Mouse (Mus musculus): ENCODE measurements around the gene Cacna1f. TPM values are rescaled to one million over a fixed set of nuclear protein-coding genes. Genes with fewer than 3 reads are reported as not detected.

The Cacna1f gene
- total and polyA plus RNA-seq, 3 experiments = 0.21 TPM; not detected in 2

DNA sequence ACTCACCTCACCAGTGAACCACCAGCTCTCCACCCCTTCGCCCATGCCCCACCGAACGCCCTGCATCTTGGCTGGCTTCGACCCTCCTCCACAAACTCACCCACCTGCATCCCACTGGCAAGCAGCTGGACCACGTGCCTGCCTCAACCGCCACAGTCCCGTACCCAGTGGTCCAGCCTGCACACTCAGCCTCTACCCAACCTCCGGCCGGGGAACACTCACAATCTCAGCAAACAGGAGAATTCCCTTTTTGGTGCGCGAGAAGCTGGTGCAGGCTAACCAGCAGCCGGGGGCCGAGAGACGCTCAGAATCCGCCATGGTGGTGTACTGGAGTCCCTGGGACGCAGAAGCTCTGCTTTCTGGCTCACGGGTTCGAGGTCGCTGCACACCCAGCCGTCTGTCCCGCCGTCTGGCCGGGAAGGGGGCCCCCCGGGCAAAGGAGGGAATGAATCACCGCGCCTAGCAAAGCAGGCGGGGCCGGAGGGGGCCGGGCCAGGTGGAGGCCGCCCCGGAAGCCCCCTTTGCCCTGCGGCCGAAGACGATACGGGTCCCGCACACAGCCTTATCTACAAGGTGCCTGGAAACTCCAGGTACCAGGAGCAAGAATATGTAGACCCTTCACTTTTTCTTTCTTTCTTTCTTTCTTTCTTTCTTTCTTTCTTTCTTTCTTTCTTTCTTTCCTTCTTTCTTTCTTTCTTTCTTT, 64.2 kb downstream of the Cacna1f start, which contains the start of gene Plp2 (continued):
- peak; percentile 33; the same call in 1 of the 2 replicates for TF ChIP-seq EP300 (IDR thresholded peaks at IDR 0.05; ENCODE audit: low read length)
- TF ChIP-seq MYC (IDR thresholded peaks at IDR 0.05; ENCODE audit: low read depth, low read length) = no peak
- TF ChIP-seq GABPA (IDR thresholded peaks at IDR 0.05; ENCODE audit: insufficient replicate concordance, low read depth, low read length) = no peak
- peak; percentile 69; the same call in 1 of the 2 replicates for TF ChIP-seq TBP (conservative IDR thresholded peaks at IDR 0.05; ENCODE audit: low read depth, low read length)
- no peak for TF ChIP-seq E2F4 (IDR thresholded peaks at IDR 0.05; ENCODE audit: insufficient replicate concordance, low read depth, low read length)
- no peak for TF ChIP-seq UBTF (IDR thresholded peaks at IDR 0.05; ENCODE audit: low read depth, low read length)
- TF ChIP-seq NRF1 (IDR thresholded peaks at IDR 0.05; ENCODE audit: low read depth, low read length) = no peak
- no peak for TF ChIP-seq SIN3A (IDR thresholded peaks at IDR 0.05; ENCODE audit: low read length)
- TF ChIP-seq ZC3H11A (IDR thresholded peaks at IDR 0.05; ENCODE audit: low read depth, low read length) = no peak
- TF ChIP-seq NELFE (IDR thresholded peaks at IDR 0.05; ENCODE audit: low read depth, low read length) = peak; percentile 71
- TF ChIP-seq JUND (conservative IDR thresholded peaks at IDR 0.05; ENCODE audit: low read depth, low read length) = no peak
- TF ChIP-seq ETS1 (conservative IDR thresholded peaks at IDR 0.05; ENCODE audit: low read depth, low read length) = peak; percentile 57

DNA sequence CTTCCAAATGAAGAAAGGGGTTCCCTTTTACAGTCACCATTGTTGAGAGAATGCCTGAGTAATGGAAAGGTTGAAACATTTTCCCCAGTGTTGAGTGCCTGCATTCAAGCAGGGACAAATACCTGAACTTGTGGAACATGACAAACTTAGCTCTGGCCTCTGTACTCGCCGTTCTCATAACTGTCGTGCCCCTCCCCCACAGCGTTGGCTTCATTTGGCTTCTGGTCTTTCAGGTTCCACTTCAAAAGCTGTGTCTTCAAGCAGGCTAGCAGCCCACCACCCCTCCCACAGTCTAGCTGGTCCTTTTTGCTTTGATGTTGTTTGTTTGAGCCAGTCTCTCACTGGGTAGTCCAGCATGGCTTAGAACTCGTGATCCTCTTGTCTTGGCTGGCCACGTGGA, 65.9 kb downstream of the Cacna1f start:
- Histone ChIP-seq H3K9me3 (replicated peaks; ENCODE audit: low read length) (no peaks in the 10 kb centered on the region), H3K79me2 (replicated peaks; ENCODE audit: control insufficient read depth, extremely low read depth, insufficient read depth, poor library complexity, severe bottlenecking) (peaks cover 15% of the 10 kb centered on the region), H3K4me2 (ENCODE audit: insufficient read depth, low read depth, poor library complexity, severe bottlenecking) (peak overlapping the region; percentile 95), H3K27ac (ENCODE audit: insufficient read depth, low read depth) (peak overlapping the region; percentile 95), H3K36me3 (replicated peaks in 1 of 2; ENCODE audit: control insufficient read depth in 1 of 2, insufficient read depth in 1 of 2, low read length in 1 of 2) (peaks cover 7 to 9% of the 10 kb centered on the region in 2 experiments), H3K4me1 (ENCODE audit: control insufficient read depth in 1 of 2, insufficient read depth in 2 of 2) (peaks cover 8 to 19% of the 10 kb centered on the region in 2 experiments; a peak in 3 of 4 replicates), H3K4me3 (replicated peaks in 1 of 3; ENCODE audit: low read depth in 2 of 3, low read length in 2 of 3, poor library complexity in 1 of 3) (peak overlapping the region in 2 of 3 experiments; percentile 10 to 72), H3K9ac (ENCODE audit: insufficient read depth, low read depth) (peak overlapping the region; percentile 89; the same call in 1 of the 2 replicates), H3K27me3 (replicated peaks) (no peaks in the 10 kb centered on the region)
- TF ChIP-seq PAX5 (IDR thresholded peaks at IDR 0.05; ENCODE audit: low read length) (no peak), BHLHE40 (IDR thresholded peaks at IDR 0.05; ENCODE audit: low read depth, low read length) (peak; percentile 36; the same call in 1 of the 2 replicates), CHD2 (IDR thresholded peaks at IDR 0.05; ENCODE audit: low read length) (peak; percentile 74; the same call in 1 of the 2 replicates), ETS1 (conservative IDR thresholded peaks at IDR 0.05; ENCODE audit: low read depth, low read length) (peak; percentile 85), MEF2A (IDR thresholded peaks at IDR 0.05; ENCODE audit: borderline replicate concordance, low read depth, low read length) (peak; percentile 22; the same call in 1 of the 2 replicates), MAX (IDR thresholded peaks at IDR 0.05; ENCODE audit: low read length) (0 out of 2 replicates have a peak, but pooled peaks have one; percentile 32), USF1 (IDR thresholded peaks at IDR 0.05; ENCODE audit: low read depth, low read length) (no peak), JUN (IDR thresholded peaks at IDR 0.05; ENCODE audit: insufficient read depth, low read depth, low read length) (peak; percentile 28; the same call in 1 of the 2 replicates), MXI1 (IDR thresholded peaks at IDR 0.05; ENCODE audit: low read depth, low read length) (peak; percentile 3; the same call in 1 of the 2 replicates), POLR2A (IDR thresholded peaks at IDR 0.05; ENCODE audit: low read depth, low read length) (peak; percentile 41; the same call in 1 of the 2 replicates), IRF4 (IDR thresholded peaks at IDR 0.05; ENCODE audit: low read depth, low read length) (no peak), TCF12 (IDR thresholded peaks at IDR 0.05; ENCODE audit: low read depth, low read length) (peak; percentile 57; the same call in 1 of the 2 replicates), GABPA (IDR thresholded peaks at IDR 0.05; ENCODE audit: insufficient replicate concordance, low read depth, low read length) (no peak), MYC (IDR thresholded peaks at IDR 0.05; ENCODE audit: low read depth, low read length) (peak; percentile 73; the same call in 1 of the 2 replicates)
- dilution Hi-C loops (cut with MboI; ENCODE audit: extremely low pct_ligation_motif_present, extremely low pct_unique_long_range_greater_than_20kb, low sequenced_read_pairs) = no loop called here
- DNase-seq (ENCODE audit: extremely low read depth) = peak; percentile 68
- in situ Hi-C loops (cut with MboI; ENCODE audit: low pct_ligation_motif_present, low pct_unique_long_range_greater_than_20kb, low sequenced_read_pairs) = no loop called here
